Mouse (Mus musculus): ENCODE results near the gene Usp33.

Usp33 gene

DNA sequence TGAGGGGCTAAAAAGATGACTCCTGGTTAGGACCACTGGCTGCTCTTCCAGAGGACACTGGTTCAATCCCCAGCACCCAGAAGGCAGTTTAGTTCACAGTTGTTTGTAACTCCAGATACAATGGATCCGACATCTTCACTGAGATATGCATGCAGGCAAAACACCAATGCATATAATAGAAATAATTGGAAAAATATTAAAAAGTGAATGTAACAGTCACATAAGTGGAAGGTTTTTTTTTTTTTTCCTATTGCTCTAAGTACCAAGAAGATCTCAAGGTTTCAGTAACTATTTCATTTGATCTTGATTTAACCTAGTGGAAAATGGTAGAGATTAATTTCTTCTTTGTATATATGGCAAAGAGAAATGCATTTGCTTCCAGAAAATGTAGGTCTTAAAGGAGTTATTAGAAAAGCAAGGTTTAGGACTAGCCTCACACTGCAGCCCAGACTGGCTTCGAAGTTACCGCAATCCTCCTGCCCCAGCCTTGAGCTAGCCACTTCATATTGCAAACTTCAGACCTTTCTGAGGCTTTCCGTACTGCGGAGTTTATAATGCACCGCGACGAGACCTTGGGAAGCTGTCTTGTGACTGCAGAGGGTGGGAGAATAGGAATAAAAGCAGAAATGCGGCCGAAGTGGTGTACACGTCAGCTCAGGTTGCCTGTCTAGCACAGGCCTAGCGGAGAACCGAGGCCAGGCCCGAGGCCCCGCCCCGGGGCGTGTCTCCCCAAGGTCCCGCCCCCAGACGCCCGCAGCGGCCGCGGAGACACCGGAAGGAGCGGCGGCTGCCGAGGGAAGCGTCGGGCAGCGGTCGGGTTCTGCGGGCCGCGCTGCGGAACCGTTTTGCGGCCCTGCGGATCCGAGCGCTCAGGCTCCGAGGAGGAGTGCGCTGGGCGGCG lies at the start of gene Usp33:
Gene Usp33 (plus strand): TSS at position 747 of the 901 bp plus-strand sequence.
- POLR2A ChIA-PET = interaction anchor here in 3 of 4 experiments (0.6 to 3.8 kb wide), 29 partner anchors 10 to 411 kb away, joined by 3 to 28 read pairs (median 4); partner anchors contain the start of gene Zzz3 (in 2 of the 3)

DNA sequence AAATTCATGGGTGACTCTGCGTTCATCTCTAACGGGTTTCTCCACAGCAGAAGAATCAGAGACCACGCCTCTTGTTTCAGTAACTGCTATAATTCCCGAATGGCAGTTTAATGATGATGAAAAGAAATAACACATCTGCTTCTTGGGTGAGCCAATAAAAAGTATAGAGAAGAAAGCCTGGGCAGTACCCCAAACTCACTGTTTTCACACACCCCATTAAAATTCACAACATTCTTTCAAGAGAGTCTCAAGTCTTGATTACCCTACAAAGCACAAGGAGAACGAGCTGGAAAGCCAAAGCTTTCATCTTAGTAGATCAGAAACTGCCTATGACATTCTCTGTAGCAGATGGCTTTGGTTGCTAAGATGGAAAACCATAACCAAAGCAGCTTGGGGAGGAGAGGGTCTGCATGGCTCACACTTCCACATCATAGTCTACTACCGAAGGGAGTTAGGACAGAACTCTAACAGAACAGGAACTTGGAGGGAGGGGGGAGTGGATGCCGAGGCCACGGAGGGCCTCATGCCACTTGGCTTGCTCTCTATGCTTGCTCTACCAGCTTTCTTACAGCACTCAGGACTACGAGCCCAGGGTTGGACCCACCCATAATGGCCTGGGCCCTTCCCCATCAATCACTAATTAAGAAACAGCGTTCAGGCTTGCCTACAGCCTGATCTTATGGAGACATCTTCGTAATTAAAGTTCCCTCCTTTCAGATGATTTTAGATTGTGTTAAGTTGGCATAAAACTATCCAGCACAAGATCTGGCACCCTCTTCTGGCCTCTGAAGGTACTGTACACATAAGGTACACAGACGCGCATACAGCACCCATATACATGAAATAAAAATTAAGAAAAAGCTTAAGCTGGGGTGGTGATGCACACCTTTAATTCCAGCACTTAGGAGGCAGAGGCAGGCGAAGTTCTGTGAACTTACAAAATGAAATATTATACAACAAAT lies 45.6 kb upstream of the Usp33 start:
- CTCF ChIA-PET = interaction anchor here (0.5 to 1.4 kb wide), 8 partner anchors 17 to 190 kb away, joined by 3 to 4 read pairs (median 3); no protein-coding TSS in a partner anchor
- POLR2A ChIA-PET = interaction anchor here in 2 of 4 experiments (0.7 to 1.5 kb wide), 5 partner anchors 9 to 628 kb away, joined by 3 to 6 read pairs (median 4); no protein-coding TSS in a partner anchor

More for the DNA sequence above, at the start of gene Usp33:
- CTCF ChIA-PET = interaction anchor here in 1 of 4 experiments (1.0 kb wide), 2 partner anchors 9 to 129 kb away, joined by 5 to 6 read pairs; no protein-coding TSS in a partner anchor

DNA sequence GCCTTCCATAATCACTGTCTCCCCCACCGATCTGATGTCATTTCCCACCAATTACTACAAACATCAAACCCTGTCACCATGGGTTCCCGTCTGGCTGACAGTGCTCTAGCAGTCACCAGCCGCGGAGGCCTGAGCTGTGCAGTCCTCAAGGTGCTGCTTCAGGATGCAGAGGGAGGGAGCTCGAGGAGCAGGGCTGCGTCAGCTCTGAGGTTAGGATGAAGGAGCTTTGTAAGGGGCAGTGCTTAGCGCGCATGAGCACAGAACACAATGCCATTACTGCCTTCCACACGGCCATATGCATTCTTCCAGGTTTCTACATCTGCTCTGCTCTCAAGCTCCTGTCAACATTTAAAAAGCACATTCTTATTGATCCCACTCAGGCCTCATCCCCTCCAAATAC lies 43.3 kb upstream of the Usp33 start:
- CTCF ChIA-PET = interaction anchor here in 3 of 4 experiments (0.6 to 2.0 kb wide), 4 partner anchors 18 to 192 kb away, joined by 3 to 6 read pairs (median 4); no protein-coding TSS in a partner anchor
- POLR2A ChIA-PET = interaction anchor here (0.5 to 1.9 kb wide), 15 partner anchors 10 to 1334 kb away, joined by 3 to 7 read pairs (median 3); partner anchors contain the start of gene Usp33 (in 1 of the 4)

DNA sequence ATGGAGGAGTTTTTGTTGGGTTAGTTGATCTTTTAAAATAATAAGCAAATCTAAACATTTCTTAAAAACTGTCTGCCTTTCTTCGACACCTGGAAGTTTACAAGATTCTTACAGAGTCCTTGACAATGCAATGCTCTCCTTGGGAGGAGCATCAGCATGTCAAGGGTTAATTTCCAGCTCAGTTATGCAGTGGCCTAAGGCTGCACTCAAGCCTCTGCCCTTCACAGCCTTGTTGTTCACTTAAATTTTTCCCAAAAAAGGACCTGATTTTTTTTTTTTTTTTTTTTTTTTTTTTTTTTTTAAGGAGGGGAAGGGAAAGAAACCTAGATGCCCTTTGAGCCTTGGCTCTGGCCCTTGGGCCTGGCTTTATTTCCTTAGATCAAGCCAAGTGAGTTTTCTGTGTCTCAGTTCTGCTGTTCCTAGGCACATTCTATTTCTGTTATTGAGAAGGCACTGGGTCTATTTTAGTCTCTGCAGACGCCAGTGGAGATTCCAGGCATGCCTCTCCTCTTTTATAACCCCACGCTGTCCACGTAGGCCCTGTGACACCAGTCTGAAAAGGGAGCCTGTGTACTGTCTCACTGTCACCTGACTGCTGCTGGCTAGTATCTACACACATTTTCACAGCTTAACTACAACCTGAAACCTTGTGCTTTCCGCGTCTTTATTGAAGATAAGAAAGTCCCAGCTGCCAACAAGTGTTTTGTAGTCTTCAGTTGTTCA lies 42.0 kb upstream of the Usp33 start:
- ChIA-PET CTCF (interaction anchor here in 3 of 4 experiments (0.6 to 2.0 kb wide), 3 partner anchors 11 to 311 kb away, joined by 5 to 12 read pairs (median 6); no protein-coding TSS in a partner anchor), POLR2A (interaction anchor here in 2 of 4 experiments (0.6 to 2.4 kb wide), 7 partner anchors 8 to 157 kb away, joined by 3 to 15 read pairs (median 5); partner anchors contain the start of gene Usp33 (in 1 of the 2))

DNA sequence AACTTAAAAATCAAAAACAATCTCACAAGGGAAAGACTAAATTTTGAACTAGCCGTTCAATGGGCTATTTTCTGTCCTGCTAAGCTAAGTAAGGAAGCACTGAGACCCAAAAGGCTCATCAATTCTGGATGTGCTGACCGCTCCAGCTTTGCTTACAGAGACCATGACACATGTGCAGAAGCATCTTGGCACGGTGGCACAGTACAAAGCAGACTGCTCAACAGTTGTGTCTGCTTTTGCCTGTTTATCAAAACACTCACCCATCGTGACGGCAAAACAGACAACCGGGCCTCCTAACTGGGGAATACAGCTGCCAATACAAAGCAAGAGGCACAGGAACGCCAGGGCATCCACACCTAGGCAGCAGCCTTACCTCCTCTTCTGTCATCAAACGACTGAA lies 41.2 kb upstream of the Usp33 start:
- CTCF ChIA-PET = no interaction called here
- POLR2A ChIA-PET = interaction anchor here in 1 of 4 experiments (0.8 to 2.4 kb wide), 4 partner anchors 9 to 53 kb away, joined by 3 to 15 read pairs (median 6); no protein-coding TSS in a partner anchor

DNA sequence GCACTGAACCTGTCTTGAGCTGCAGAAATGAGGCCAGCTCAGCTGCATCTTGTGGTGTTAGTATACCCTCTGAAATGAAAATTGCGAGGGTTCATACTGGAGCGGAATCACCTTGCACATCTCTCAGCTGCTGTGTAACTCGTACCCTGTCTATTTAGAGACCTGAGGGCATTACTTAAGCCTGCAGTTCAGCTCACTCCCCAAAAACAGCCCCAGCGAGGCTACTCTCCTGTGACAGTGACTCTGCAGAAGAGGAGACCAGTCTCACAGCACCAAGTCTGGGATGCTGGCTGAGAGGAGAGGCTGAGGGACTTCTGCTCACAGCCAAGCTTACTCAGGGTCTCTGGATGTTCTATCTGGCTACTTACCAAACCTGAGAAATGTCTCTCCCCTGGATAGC lies 40.3 kb upstream of the Usp33 start:
- POLR2A ChIA-PET = interaction anchor here in 2 of 4 experiments (0.7 to 2.4 kb wide), 8 partner anchors 9 to 53 kb away, joined by 3 to 15 read pairs (median 6); no protein-coding TSS in a partner anchor
- CTCF ChIA-PET = interaction anchor here in 1 of 4 experiments (1.0 kb wide), 1 partner anchor 27 kb away, joined by 3 read pairs; no protein-coding TSS in a partner anchor

DNA sequence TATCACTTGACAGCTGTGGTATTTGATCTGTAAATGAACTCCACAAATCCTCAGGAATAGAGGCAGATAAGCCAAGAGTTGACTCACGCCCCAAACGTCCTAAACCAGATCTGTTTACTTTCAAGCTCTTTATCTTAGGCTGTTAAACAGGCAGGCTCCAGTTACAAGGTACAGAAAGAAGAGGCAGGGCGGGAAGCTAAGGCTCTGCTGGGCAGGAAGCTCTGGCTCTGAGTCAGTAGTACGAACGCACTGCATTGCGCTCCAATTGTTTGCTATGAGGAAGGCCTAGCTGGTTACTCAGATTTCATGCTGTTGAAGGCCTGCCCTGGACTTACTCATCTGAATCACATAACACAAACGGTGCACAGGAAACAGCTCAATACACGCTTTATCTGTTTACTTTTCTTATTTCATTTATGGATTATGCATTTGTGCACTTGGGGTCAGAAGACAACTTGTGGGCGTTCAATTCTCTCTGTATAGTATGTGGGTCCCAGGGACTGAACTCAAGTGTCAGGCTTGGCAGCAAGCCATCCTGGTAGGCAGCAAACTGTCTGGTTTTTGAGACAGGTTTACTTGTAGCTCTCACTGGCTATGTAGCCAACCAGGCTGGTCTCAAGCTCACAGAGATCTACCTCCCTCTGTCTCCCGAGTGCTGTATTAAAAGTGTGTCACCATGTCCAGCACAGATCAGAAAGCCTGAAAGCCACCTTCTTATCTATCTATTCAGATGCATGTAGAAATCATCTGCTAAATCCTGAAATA lies 37.6 kb upstream of the Usp33 start:
- ChIA-PET POLR2A (interaction anchor here in 2 of 4 experiments (0.9 to 2.4 kb wide), 16 partner anchors 8 to 91 kb away, joined by 3 to 8 read pairs (median 4); partner anchors contain the start of genes Miga1 (in 1 of the 2) and Usp33 (in 1 of the 2)), CTCF (interaction anchor here in 2 of 4 experiments (1.0 to 1.4 kb wide), 2 partner anchors 49 to 87 kb away, joined by 3 to 4 read pairs; no protein-coding TSS in a partner anchor)

DNA sequence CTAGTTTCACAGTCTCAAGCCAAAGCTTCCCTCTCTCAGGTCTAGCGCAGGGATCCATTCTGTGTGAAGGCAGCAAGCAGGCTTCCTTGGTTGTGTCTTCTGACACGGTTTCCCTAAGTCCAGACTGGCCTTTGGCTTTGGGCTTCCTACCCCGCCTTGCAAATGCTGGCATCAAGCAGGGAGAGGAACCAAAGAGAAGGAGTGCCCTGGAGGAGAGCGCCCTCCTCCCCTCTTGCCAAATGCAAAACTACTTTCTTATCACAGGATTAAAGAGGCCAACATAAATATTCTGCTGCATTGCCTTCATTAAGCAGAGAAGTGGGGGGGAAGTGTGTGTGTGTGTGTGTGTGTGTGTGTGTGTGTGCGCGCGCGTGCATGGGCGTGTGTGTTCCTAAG lies 37.0 kb upstream of the Usp33 start:
- ChIA-PET CTCF (interaction anchor here in 1 of 4 experiments (1.4 kb wide), 1 partner anchor 87 kb away, joined by 3 read pairs; no protein-coding TSS in a partner anchor), POLR2A (interaction anchor here in 2 of 4 experiments (0.9 to 2.4 kb wide), 16 partner anchors 8 to 90 kb away, joined by 3 to 8 read pairs (median 3); partner anchors contain the start of gene Miga1 (in 1 of the 2))

DNA sequence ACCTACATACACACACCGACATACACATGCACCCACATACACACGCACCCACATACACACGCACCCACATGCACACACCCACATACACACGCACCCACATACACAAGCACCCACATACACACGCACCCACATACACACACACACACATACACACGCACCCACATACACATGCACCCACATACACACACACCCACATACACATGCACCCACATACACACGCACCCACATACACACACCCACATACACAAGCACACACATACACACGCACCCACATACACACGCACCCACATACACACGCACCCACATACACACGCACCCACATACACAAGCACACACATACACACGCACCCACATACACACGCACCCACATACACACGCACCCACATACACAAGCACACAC lies 31.6 kb upstream of the Usp33 start:
- POLR2A ChIA-PET = interaction anchor here in 1 of 4 experiments (1.0 to 1.1 kb wide), 2 partner anchors 8 to 18 kb away, joined by 3 to 7 read pairs; no protein-coding TSS in a partner anchor
- CTCF ChIA-PET = interaction anchor here in 3 of 4 experiments (0.6 to 1.0 kb wide), 7 partner anchors 11 to 204 kb away, joined by 3 to 5 read pairs (median 4); no protein-coding TSS in a partner anchor

DNA sequence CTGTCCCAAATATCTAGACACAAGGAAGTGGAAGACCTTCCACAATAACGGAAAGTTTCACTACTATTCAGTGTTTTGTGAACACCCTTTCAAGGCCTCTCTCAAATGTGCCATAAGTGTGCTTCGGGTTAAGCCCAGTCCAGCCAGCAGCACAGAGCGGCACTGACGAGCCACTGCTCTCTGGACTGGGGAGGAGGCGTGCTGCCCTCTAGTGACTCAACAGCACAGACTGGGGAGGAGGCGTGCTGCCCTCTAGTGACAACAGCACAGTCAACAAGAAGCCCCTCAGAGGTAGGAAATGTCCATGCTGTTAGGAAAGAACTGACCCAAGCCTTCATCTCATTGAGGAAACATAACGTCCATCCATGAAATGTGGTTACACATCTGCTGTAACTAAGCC lies 30.7 kb upstream of the Usp33 start:
- ChIA-PET POLR2A (interaction anchor here in 1 of 4 experiments (1.0 to 1.1 kb wide), 2 partner anchors 9 to 17 kb away, joined by 3 to 7 read pairs; no protein-coding TSS in a partner anchor), CTCF (interaction anchor here (0.6 to 1.0 kb wide), 10 partner anchors 12 to 628 kb away, joined by 3 to 8 read pairs (median 4); no protein-coding TSS in a partner anchor)

DNA sequence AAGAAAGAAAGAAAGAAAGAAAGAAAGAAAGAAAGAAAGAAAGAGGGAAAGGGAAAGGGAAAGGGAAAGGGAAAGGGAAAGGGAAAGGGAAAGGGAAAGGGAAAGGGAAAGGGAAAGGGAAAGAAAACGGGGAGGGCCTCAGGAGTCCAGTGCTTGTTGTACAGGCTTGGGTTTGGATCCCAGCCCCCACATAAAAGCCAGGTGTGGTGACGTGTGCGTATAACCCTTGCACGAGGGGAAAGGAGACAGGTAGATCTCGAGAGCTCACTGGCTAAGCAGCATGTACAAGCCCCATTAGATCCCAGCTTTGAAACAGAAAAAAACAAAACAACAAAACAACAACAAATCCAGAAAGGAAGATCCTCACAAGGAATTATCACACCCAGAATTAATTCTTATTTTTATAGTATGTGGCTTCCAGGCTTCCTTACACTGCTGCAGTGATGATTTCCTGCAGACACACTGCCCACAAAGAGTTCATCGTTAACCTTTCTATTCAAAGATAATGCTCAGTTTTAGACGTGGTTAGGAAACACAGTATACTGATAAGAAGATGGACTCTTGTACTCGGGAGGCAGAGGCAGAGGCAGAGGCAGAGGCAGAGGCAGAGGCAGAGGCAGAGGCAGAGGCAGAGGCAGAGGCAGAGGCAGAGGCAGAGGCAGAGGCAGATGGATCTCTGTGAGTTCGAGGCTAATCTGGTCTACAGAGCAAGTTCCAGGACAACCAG lies 29.7 kb upstream of the Usp33 start:
- ChIA-PET CTCF (interaction anchor here in 1 of 4 experiments (2.2 kb wide), 1 partner anchor 16 kb away, joined by 5 read pairs; no protein-coding TSS in a partner anchor), POLR2A (interaction anchor here in 2 of 4 experiments (0.8 to 2.6 kb wide), 5 partner anchors 8 to 530 kb away, joined by 3 to 15 read pairs (median 3); no protein-coding TSS in a partner anchor)

DNA sequence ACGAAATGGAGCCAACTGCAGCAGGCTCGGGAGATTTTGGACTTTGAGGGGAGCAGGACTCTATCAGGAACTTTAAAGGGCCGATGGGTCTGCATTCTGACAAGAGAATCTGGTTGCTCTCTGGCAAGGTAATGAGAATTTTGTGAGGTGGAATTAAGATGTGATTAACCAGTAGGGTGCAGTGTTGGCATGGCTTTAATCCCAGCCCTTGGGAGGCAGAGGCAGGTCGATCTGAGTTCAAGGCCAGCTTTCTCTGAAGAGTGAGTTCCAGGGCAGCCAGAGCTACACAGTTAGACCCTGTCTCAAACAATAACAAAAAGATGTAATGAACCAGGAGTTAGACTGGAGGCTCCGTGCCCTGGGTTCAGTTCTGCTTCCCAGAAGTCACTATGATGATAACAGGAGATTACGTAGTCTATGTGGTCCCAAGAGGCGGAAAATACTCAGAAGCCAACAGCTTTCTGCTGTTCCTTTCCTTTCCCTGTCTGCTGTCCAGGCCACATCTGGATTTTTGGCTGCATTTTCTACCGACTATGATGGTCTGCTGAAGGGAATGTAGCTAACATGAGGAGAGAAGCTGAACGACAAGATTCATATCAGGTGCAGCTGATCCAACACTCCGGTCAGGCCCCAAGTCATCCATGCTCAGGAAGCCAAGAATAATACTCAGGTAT lies 25.2 kb upstream of the Usp33 start:
- ChIA-PET CTCF (interaction anchor here in 3 of 4 experiments (0.6 to 3.4 kb wide), 10 partner anchors 12 to 440 kb away, joined by 3 to 21 read pairs (median 4); no protein-coding TSS in a partner anchor), POLR2A (interaction anchor here in 3 of 4 experiments (0.6 to 6.2 kb wide), 36 partner anchors 12 to 428 kb away, joined by 3 to 189 read pairs (median 3); partner anchors contain the start of genes Miga1 (in 2 of the 3), Usp33 (in 2 of the 3), Dnajb4 (in 1 of the 3) and Fubp1 (in 1 of the 3))

DNA sequence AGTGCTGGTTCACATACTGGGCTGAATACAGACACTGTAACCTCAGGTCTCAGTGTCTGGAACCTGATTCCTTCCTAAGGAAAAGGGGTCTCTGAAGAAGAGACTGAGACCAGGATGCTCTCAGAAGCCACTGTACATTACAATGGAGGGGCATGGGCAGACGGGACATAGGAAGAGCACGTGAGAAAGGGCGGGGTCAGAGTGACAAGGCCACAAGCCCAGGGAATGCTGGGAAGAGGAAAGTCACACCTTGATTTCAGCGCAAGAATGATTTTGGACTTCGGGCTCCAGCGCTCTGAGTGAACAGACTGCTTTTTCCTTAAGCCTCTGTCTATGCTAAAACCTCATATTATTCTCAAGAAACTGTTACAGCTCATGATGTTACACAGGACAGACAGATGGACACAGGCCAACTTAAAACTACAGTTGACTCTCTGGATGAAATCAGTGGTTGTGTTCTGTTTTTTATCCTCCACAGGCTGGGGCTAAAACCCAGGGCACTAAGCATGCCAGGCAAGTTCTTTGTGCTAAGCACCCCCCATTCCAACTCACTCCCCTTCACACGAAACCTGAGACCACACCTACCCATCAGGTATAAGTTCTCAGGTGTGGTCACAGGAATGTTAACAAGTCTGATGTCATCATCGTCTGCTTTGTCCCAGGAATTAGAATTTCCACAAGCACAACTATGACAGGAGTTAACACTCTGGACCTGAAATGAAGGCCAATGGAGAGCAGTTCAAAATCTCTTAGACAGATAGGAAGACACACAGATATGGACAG lies 24.3 kb upstream of the Usp33 start:
- ChIA-PET CTCF (interaction anchor here in 2 of 4 experiments (0.6 to 3.4 kb wide), 6 partner anchors 11 to 1583 kb away, joined by 3 to 21 read pairs (median 4); no protein-coding TSS in a partner anchor), POLR2A (interaction anchor here in 3 of 4 experiments (0.6 to 6.2 kb wide), 33 partner anchors 11 to 1974 kb away, joined by 3 to 189 read pairs (median 4); partner anchors contain the start of genes Miga1 (in 2 of the 3), Usp33 (in 2 of the 3), Dnajb4 (in 1 of the 3) and Fubp1 (in 1 of the 3))
